Mouse (Mus musculus): ENCODE measurements around the gene Rbm28. TPM values are rescaled to one million over a fixed set of nuclear protein-coding genes. Genes with fewer than 3 reads are reported as not detected.

Gene Rbm28
- 13.5 and 14.6 TPM in 2 replicates for polyA plus RNA-seq (2012; rRNA removed)

GRCm38 (mm10) chr6:29164314-29165244 is at the start of gene Rbm28:
Gene Rbm28, minus strand, starts transcription at chr6:29165006.

DNA sequence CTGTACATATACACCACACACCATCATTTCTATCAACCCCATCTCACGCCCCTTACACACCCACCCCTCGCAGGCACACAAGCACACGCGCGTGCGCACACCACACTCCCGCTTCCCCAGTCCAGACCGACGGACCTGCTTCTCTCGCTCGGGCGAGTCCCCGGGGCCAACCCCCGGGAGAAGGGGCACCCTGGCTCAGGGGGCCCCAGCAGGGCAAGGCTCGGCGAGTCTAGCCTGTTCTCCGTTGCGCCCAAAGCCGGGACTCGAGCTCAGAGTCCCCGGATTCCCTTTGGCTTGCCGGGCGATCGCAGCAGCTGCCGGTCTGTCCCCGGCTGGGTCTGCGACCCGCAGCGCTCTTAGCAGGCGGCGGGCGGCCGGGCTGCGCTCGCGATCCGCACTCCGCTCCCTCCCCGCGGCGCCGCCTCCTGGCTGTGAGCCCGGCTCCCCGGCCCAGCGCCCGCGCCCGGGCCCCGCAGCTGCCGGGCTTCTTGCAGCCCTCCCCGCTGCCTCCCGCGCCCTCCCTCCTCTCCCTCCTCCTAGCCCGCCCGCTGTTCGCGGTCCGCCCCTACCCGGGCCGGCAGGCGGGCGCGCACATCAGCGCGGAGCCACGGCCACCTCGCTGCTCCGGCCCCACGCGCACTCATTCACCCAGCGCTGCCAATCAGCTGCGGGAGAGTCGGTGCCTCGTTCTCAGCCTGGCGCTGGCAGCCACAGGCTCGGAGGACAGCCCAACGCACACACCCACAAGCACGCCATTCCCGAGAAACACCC is 14.3 kb upstream of the Rbm28 start, which contains the start of gene Prrt4:
TSS of gene Prrt4 (minus strand) at position 697 of the 771 bp plus-strand sequence.

Other genes starting within 250 kb of the Rbm28 start
- gene Lep, start 104.8 kb downstream of the Rbm28 start, polyA plus RNA-seq (2012; rRNA removed) = not detected in 2 replicates
- 0.01 and 0.05 TPM in 2 replicates for gene Prrt4, start 14.6 kb upstream of the Rbm28 start, polyA plus RNA-seq (2012; rRNA removed)
- 4.4 and 4.9 TPM in 2 replicates for gene Impdh1, start 51.4 kb upstream of the Rbm28 start, polyA plus RNA-seq (2012; rRNA removed)
- gene Hilpda, start 107.5 kb upstream of the Rbm28 start, polyA plus RNA-seq (2012; rRNA removed) = 10.2 and 12.2 TPM in 2 replicates
- gene Fam71f2, start 114.6 kb upstream of the Rbm28 start, polyA plus RNA-seq (2012; rRNA removed) = 0.26 and 0.28 TPM in 2 replicates
- not detected in 2 replicates for gene Fam71f1, start 154.1 kb upstream of the Rbm28 start, polyA plus RNA-seq (2012; rRNA removed)
- gene Calu, start 183.1 kb upstream of the Rbm28 start, polyA plus RNA-seq (2012; rRNA removed) = 52.8 and 56.2 TPM in 2 replicates
- not detected in 2 replicates for gene Opn1sw, start 223.5 kb upstream of the Rbm28 start, polyA plus RNA-seq (2012; rRNA removed)
- 0.22 and 0.26 TPM in 2 replicates for gene Ccdc136, start 231.3 kb upstream of the Rbm28 start, polyA plus RNA-seq (2012; rRNA removed)